Mouse (Mus musculus) gastrocnemius, postnatal 10 days (tissue): ENCODE results near the gene Tpst2. TPM values are rescaled to one million over a fixed set of nuclear protein-coding genes. Genes with fewer than 3 reads are reported as not detected.

ENCODE experiments used
- DNase-seq: peaks from one replicate; pipeline ENCODE4 v3.0.0; 2021; ENCODE audit warnings: mixed read lengths
- long read RNA-seq, 2 experiments: library from polyadenylated mRNA; stranded (forward); transcript quantifications; one replicate each; pipeline ENCODE4 v2.0.0; 2021
- total RNA-seq, 2 experiments: library from RNA; stranded (reverse); gene quantifications; 2 replicates each; pipeline ENCODE4 v1.2.3; 2021

Gene Tpst2
- total RNA-seq: 10 to 100 TPM; 21.5 to 23.6 TPM
- long read RNA-seq, experiment 1, transcript Tpst2-201 (7 exons, 1,835 nt): major isoform, 36 of 45 reads
- long read RNA-seq, experiment 1, partial matches to known transcripts: 4 of 45 reads
- long read RNA-seq, experiment 1, other reads (novel, unspliced or antisense): 4 of 45 reads
- long read RNA-seq, experiment 2, transcript Tpst2-201 (7 exons, 1,835 nt): major isoform, 36 of 48 reads
- long read RNA-seq, experiment 2, partial matches to known transcripts: 5 of 48 reads
- long read RNA-seq, experiment 2, other reads (novel, unspliced or antisense): 7 of 48 reads

- DNase-seq: peak; percentile 99
Measured at GRCm38 (mm10) chr5:112276267-112276873, at the start of gene Tpst2. TSS of gene Tpst2 (plus strand) at chr5:112276691.

DNA sequence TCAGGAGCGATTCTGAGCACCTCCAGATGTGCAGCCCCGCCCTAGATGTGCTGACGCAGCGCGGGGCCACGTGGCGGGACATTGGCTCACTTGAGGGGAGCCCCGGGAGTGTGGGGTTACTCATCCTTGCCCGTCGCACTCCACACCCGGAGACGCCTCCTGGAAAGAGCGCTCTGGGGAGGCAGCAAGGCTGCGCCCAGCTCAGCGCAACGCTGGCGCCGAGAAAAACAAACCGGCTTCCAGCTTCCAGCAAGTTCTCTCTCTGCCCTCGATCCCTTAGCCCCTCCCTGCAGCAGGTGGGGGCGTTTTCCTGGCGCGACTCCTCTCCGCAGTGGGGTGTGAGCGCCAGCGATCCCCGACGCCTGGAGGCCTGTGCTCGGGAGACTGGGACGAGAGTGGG lies 49.1 kb upstream of the Tpst2 start:
- no peak for DNase-seq

DNA sequence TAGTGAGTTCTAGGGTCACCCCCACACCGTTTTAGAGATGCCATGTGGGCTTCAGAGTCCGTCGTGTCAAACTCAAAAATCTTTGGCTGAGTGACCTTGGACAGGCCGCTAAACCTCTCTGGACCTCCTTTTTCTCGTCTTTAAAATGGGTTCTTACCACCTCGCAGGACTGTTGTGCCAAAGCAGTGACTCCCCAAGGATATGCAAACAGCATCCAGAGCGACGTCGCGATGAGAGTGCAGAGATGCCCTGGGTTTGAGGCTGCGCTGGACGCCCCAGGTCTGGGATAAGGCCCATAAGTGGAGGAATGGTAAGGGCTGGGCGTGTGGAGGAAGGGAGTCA lies 48.6 kb upstream of the Tpst2 start:
- DNase-seq: no peak

DNA sequence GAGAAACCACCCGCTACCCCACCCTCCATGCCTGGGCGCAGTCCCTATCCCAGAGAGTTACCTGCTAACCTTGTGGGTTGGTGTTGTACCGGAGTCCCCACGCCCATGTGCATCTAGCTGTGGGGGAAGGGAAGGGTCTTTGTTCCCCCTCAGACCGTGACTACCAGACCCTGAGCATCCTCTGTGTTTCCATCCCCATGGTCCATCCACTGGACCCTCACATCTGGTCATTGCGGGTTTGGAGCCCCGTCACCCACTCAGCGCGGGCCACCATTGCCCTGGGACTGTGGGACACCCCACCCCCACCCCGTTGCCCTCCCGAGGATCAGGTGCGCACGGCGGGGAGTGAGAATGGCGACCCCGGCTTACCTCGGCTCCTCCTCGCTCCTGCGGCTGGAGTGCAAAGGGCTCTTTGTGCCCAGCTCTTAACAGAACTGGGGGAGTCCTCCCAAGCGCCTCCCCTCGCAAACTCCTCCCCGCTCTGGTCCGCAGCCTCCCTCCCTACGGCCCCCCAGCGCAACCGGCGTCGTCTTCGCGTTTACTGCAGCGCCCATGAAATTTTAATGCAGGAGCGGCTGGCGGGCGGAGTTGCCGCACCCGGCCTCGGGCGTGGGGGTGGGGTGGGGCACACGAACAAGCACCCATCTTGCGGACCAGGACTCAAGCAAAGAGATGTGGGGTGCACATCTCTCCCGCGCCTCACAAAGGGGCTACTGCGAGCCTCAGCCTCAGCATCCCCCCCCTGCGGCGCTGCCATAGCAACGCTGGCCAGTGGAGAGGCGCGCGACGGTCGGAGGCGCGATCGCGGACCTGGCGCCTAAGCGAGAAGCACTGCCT lies 48.0 kb upstream of the Tpst2 start:
- no peak for DNase-seq

DNA sequence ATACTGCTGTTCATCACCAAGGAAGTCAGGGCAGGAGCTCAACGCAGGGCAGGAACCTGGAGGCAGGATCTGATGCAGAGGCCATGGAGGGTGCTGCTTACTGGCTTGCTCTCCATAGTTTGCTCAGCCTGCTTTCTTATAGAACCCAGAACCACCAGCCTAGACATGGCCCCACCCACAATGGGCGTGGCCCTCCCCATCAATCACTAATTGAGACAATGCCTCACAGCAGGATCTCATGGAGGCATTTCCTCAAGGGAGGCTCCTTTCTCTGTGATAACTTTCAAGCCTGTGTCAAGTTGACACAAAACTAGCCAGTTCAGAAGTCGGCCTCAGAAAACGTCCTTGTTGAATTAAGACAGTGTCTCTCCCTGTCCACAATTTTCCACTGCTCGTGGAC lies 40.7 kb upstream of the Tpst2 start:
- no peak for DNase-seq

- DNase-seq: no peak
Measured at GRCm38 (mm10) chr5:112236631-112237030, 39.9 kb upstream of the Tpst2 start.

GRCm38 (mm10) chr5:112237439-112237838 lies 39.1 kb upstream of the Tpst2 start:
- no peak for DNase-seq

GRCm38 (mm10) chr5:112237866-112238570 lies 38.5 kb upstream of the Tpst2 start:
- no peak for DNase-seq

GRCm38 (mm10) chr5:112238781-112239482 lies 37.6 kb upstream of the Tpst2 start:
- no peak for DNase-seq

DNA sequence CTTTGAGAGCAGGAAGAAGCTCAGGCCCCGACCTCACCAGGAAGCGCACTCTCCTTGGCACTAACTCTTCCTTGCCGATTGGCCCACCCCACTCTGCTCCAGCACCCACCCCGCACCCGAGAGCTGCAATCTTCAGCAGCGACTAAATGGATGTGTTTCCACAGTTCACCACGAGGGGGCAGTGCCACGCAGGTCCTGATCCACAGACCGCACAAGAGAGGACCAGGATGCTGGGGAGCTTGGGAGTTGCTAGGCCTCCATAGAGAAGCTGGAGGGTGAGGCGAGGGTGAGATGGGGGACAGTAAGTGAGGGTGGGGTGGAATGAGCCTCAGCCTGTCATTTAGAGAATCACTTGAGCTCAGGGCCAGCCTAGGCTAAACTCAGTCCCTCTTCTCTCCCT lies 35.7 kb upstream of the Tpst2 start:
- DNase-seq: peak; percentile 92

DNA sequence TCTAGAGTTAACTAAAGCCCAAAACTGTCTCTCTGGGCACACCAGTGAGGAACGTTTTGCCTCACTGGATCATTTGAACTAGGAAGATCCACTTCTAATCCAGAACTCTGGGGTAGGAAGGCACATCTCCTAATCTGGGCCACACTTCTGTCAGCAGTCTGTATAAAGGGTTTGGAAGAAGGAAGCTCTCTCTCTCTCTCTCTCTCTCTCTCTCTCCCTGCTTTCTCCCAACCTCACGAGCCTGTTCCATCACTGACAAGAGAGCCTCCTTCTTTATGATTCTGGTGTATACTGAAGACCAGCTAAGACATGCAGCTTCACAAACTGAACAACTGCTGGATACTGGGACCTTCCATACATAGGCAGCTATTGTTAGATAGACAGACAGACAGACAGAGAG lies 34.6 kb upstream of the Tpst2 start:
- no peak for DNase-seq

DNA sequence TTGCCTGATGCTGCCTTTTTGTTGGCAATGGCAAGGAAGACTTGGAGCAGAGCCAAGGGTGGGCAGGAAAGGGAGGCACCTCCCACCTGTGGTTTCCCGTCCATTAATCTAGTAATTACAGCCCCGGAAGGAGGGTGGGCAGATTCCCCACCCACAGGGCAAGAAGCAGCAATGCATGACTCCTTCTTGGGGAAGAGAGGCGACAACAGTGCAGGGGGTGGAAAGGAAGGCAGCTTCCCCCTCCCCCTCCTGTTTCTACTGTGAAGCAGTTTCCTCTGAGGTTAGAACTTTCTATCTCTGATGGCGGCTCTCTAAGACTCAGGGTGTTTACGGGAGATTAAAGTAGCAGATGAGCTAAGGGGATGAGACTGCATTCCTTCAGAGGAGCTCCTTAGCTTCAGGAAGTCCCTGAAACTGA lies 34.1 kb upstream of the Tpst2 start:
- DNase-seq: no peak

- no peak for DNase-seq
Measured at GRCm38 (mm10) chr5:112243041-112243440, 33.5 kb upstream of the Tpst2 start.

- DNase-seq: no peak
Measured at GRCm38 (mm10) chr5:112243539-112244274, 32.8 kb upstream of the Tpst2 start.

DNA sequence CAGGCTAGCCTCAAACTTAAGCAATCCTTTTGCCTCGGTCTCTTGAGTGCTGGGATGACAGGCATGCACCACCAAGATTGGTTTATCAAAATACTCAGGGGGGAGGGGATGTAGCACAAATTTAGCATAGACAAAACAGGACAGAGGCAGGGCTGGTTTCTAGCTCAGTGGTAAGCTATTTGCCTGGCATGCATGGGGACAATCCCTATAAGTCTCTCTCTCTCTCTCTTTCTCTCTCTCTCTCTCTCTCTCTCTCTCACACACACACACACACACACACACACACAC lies 32.3 kb upstream of the Tpst2 start:
- no peak for DNase-seq

GRCm38 (mm10) chr5:112244890-112245615 lies 31.4 kb upstream of the Tpst2 start:
- no peak for DNase-seq

DNA sequence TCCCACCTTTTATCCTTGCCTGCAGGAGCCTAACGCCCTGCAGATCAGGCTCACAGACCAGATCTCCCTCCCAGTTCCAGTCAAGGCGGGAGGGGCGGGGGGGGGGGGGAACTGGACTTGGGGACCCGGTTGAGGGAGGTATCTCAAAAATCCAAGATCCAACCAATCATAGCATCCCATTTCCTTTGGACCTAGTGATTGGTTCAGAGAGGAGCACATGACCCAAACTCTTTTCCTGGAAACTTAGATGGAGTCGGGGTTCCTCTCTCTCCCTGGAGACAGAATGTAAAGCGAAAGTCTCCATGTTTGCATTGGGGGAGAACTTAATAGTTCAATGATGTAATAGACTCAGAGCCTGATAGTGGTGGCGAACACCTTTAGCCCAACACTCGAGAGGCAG lies 29.1 kb upstream of the Tpst2 start:
- no peak for DNase-seq

DNA sequence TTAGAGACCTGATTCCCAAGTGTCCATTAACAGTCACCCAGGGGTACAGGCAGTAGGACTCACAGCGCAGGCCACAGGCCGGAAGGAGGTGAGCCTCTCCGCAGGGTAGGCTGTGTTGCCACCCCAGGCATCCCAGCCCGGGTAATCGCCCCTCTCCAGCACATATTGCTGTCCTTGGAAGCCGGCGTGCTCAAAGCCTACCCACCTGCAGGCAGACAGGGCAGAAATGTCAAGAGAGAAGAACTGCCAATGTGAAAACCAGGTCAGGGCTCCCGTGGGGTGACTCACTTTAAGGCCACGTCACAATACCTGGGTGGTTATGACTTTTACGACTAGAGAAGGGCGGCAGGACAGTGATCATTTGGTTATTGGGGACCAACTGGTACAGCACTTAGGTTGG lies 27.4 kb upstream of the Tpst2 start:
- no peak for DNase-seq

DNA sequence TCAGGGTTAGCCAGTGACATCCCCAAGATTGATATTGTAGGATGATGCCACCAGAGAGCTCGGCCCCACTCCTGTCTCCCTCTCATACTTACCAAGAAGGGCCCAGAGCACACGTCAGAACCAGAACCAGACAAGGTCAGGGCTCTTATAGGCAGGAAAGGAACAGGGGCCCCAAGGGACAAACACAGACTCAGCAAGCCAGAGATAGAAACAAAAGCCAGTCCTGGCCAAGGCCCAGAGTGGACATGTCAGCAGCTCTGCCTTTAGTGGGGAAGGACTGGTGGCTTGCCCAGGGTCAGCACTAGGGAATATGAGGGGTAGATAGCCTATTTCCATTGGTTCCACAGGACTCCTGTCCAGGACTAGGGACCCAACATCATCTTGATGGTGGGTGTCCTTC lies 24.1 kb upstream of the Tpst2 start, which contains the start of gene Cryba4:
TSS of gene Cryba4 (minus strand) at position 119 of the 400 bp plus-strand sequence.
- DNase-seq: no peak

- no peak for DNase-seq
Measured at GRCm38 (mm10) chr5:112253169-112253568, 23.3 kb upstream of the Tpst2 start.

DNA sequence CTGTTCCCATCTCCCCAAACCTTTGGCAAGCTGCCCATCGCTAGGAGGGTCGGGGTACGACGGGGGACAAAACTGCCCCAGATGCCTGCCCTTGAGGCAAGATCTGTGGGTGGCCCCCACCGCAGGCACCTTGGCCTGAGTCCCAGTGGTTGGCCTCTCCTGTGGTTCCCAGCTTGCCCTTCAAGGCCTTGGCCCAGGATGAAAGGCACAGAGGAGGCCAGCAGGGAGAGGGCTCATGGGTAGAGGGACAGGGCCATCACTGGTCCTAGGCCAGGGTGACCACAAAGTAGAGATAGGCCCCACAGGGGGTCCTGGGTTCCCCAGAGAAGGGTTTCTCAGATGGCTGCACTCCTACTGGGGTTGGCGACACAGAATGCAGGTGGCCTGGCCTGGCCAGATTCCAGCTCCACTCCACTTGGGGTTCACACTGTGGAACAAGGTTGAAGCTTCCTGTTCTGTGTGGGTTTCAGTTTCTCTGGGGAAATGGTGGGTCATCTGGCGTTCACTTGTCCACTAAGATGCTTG lies 22.1 kb upstream of the Tpst2 start:
- DNase-seq: peak; percentile 48
